Mouse (Mus musculus) limb, embryonic 14.5 days (tissue): ENCODE data around the gene Pawr. TPM values are rescaled to one million over a fixed set of nuclear protein-coding genes. Genes with fewer than 3 reads are reported as not detected.

Experiments used
- ATAC-seq: fragments of 200-750 bp; cut with Nextera tagmentation; 2 replicates; pipeline ENCODE4 v1.8.0; 2017; ENCODE audit warnings: low read depth, moderate number of reproducible peaks, moderate TSS enrichment; ENCODE audit not compliant: low FRiP score
- DNase-seq: peaks from one replicate; pipeline ENCODE4 v3.0.0-alpha.2; 2015; ENCODE audit warnings: low spot score
- H3K27ac ChIP-seq: fragments of 300-500 bp; sonication (generic); replicated peaks from 2 replicates; pipeline ENCODE4 v1.5.1; 2014; ENCODE audit warnings: low read depth, mild to moderate bottlenecking, low read length, moderate library complexity, mixed read lengths
- H3K27me3 ChIP-seq: fragments of 300-500 bp; sonication (generic); 2 replicates; pipeline ENCODE4 v1.6.1; 2014; ENCODE audit warnings: low read length, mixed read lengths; ENCODE audit not compliant: control insufficient read depth, insufficient read depth
- H3K36me3 ChIP-seq: fragments of 300-500 bp; sonication (generic); 2 replicates; pipeline ENCODE4 v1.6.1; 2014; ENCODE audit warnings: mild to moderate bottlenecking, low read length, moderate library complexity, mixed read lengths; ENCODE audit not compliant: control insufficient read depth, insufficient read depth
- H3K4me1 ChIP-seq: fragments of 300-500 bp; sonication (generic); 2 replicates; pipeline ENCODE4 v1.6.1; 2014; ENCODE audit warnings: antibody characterized with exemption, low read length, mixed read lengths; ENCODE audit not compliant: control insufficient read depth, insufficient read depth
- H3K4me2 ChIP-seq: fragments of 300-500 bp; sonication (generic); replicated peaks from 2 replicates; pipeline ENCODE4 v1.6.1; 2014; ENCODE audit warnings: low read depth, mild to moderate bottlenecking, low read length, moderate library complexity; ENCODE audit not compliant: severe bottlenecking
- H3K4me3 ChIP-seq: fragments of 300-500 bp; sonication (generic); replicated peaks from 2 replicates; pipeline ENCODE4 v1.5.1; 2014; ENCODE audit warnings: low read length
- H3K9ac ChIP-seq: fragments of 300-500 bp; sonication (generic); 2 replicates; pipeline ENCODE4 v1.6.1; 2014; ENCODE audit warnings: mild to moderate bottlenecking, low read depth, low read length, moderate library complexity; ENCODE audit not compliant: severe bottlenecking
- H3K9me3 ChIP-seq: fragments of 300-500 bp; sonication (generic); 2 replicates; pipeline ENCODE4 v1.6.1; 2016; ENCODE audit warnings: low read length; ENCODE audit not compliant: control insufficient read depth
- POLR2A ChIP-seq: fragments of 200-500 bp; IDR thresholded peaks from 2 replicates; pipeline ENCODE4 v1.8.0; 2012; ENCODE audit warnings: inconsistent platforms, mild to moderate bottlenecking, moderate library complexity, borderline replicate concordance; ENCODE audit not compliant: insufficient read depth, insufficient read length; ENCODE audit errors: extremely low read depth
- WGBS: fragments of 180-500 bp; shearing (Covaris S2); extraction: QIAGEN DNeasy Blood & Tissue Kit; methylation state at CpG from one replicate; pipeline ENCODE4 v1.1.7; 2014; 5-methylcytosine and 5-hydroxymethylcytosine counted together
- microRNA-seq: library from miRNA; unstranded; fragments of <30 nt; microRNA quantifications from one replicate; pipeline ENCODE4, GENCODE M21; 2016
- polyA plus RNA-seq, 2 experiments: library from polyadenylated mRNA; depleted of rRNA in 1 of 2; stranded (reverse) in 1 of 2; unstranded in 1 of 2; fragments of >200 nt; fragmentation: Nextera tagmentation in 1 of 2; extraction: Ambion mirVana in 1 of 2; gene quantifications; 2 replicates each; pipeline versions ENCODE4 v1.2.1 to v1.2.3; 2012 to 2014

Gene Pawr
- polyA plus RNA-seq, 2 experiments: 3.1 to 3.5 TPM

DNA sequence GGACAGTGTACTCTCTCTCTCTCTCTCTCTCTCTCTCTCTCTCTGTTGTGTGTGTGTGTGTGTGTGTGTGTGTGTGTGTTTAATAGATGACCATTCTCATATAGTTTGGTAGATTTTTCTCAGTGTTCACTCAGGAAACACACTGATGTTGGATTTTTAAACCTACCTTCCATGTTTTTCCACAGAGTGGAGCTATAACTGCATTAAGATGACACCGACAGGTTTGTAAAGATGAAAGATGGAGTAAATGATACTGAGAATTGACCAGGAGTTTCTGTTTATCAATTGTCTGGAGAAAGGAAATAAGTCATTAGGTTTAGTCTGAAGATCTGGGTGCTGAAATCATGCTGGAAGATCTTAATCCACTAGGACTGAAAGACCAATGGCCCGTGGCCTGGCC, 124.0 kb downstream of the Pawr start:
- H3K36me3 ChIP-seq: no peaks in the 10 kb centered on the region
- no peaks in the 10 kb centered on the region for H3K4me1 ChIP-seq
- no peak overlapping the region for H3K27ac ChIP-seq
- no peak overlapping the region for H3K4me2 ChIP-seq
- no peak overlapping the region for H3K4me3 ChIP-seq
- WGBS: 84% methylated on average over 2 of the region's 2 CpGs
- no peak overlapping the region for H3K9ac ChIP-seq
- no peaks in the 10 kb centered on the region for H3K27me3 ChIP-seq
- ATAC-seq: no peak
- no peak for DNase-seq
- no peaks in the 10 kb centered on the region for H3K9me3 ChIP-seq
- TF ChIP-seq POLR2A: no peak

DNA sequence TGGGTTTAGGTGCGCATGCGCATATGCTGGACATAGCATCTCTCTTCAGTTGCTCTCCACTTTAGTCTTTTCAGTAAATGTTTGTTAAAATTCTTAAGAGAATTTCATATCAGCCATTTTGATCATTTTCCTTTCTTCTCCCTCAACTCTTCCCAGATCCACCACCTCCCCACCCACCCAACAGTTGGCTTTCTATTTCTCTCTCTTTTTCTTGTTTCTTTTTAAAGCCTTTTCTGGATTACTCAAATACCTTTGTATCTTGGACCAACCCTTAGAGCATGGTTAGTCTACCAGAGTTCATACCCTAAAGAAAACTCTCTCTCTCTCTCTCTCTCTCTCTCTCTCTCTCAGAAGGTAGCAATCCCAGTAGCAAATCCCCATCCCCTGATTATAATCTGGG, 125.1 kb downstream of the Pawr start:
- TF ChIP-seq POLR2A: no peak
- Histone ChIP-seq H3K4me2 (no peak overlapping the region), H3K27ac (no peak overlapping the region), H3K9me3 (no peaks in the 10 kb centered on the region), H3K4me3 (no peak overlapping the region), H3K9ac (no peak overlapping the region), H3K27me3 (no peaks in the 10 kb centered on the region), H3K4me1 (no peaks in the 10 kb centered on the region), H3K36me3 (no peaks in the 10 kb centered on the region)
- WGBS: 100% methylated on average over 2 of the region's 2 CpGs
- ATAC-seq: no peak
- DNase-seq: no peak

DNA sequence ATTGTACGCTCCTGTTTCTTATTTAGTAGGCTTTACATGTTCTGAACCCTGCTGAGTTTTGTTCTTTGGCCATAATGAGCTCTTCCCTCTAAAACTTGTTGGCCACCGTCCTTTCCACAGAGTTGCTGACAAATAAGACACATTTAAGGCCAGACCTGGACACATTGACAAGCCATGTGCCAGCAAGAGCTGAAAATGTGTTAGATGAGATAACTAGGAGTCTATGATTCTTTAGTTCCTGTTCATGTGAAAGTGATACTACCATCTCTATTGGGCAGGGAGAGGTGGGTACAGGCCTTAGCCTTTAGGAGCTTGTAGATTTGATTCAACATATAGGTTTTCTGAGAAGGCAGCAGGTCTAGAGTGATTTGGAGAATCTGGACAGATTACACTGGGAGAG, 129.9 kb downstream of the Pawr start:
- H3K9ac ChIP-seq: no peak overlapping the region
- DNase-seq: no peak
- no peaks in the 10 kb centered on the region for H3K27me3 ChIP-seq
- 59% methylated on average over 2 of the region's 2 CpGs for WGBS
- no peaks in the 10 kb centered on the region for H3K4me1 ChIP-seq
- H3K4me3 ChIP-seq: no peak overlapping the region
- no peak overlapping the region for H3K27ac ChIP-seq
- H3K4me2 ChIP-seq: no peak overlapping the region
- no peak for ATAC-seq
- TF ChIP-seq POLR2A: no peak
- no peaks in the 10 kb centered on the region for H3K9me3 ChIP-seq
- H3K36me3 ChIP-seq: no peaks in the 10 kb centered on the region

Small RNAs within 50 kb of the gene (microRNA-seq; reads per million reads assigned to microRNA genes)
- gene Gm25591: not detected

Other genes with a start within 250 kb of the Pawr start
- gene Ppp1r12a, start 169.9 kb upstream of the Pawr start, polyA plus RNA-seq (2012; rRNA removed): 49.5 and 58.0 TPM in 2 replicates
- gene Ppp1r12a, start 169.9 kb upstream of the Pawr start, polyA plus RNA-seq (2014; fragmentation: Nextera tagmentation; extraction: Ambion mirVana): 72.8 and 77.0 TPM in 2 replicates